Mouse (Mus musculus) cerebellum, postnatal 36 days (tissue): ENCODE data around the gene Hist1h4d.
"Not testable (repeated sequence)": the region's sequence is repeated elsewhere in the genome, so short reads cannot be mapped to it uniquely, and the experiment has no call there.

Experiments
- DNase-seq, 2 experiments: peaks; one replicate each; pipeline ENCODE4 v3.0.0; 2021 to 2022; ENCODE audit warnings: mixed read lengths in 2 of 2

Gene Hist1h4d

GRCm38 (mm10) chr13:23551146-23551834 lies 30.1 kb upstream of the Hist1h4d start, which contains the start of gene Hist1h4f:
Gene Hist1h4f (minus strand): TSS chr13:23551648.
- peak; percentile 83 to 88 for DNase-seq

- no peak for DNase-seq
These were observed 29.2 kb upstream of the Hist1h4d start for GRCm38 (mm10) chr13:23551931-23552914.

- DNase-seq: no peak
These were observed 28.4 kb upstream of the Hist1h4d start, which contains the start of gene Hist1h1d for GRCm38 (mm10) chr13:23552962-23553361. Gene Hist1h1d (plus strand): TSS chr13:23553262.

GRCm38 (mm10) chr13:23554393-23554792 lies 27.0 kb upstream of the Hist1h4d start:
- no peak for DNase-seq

DNA sequence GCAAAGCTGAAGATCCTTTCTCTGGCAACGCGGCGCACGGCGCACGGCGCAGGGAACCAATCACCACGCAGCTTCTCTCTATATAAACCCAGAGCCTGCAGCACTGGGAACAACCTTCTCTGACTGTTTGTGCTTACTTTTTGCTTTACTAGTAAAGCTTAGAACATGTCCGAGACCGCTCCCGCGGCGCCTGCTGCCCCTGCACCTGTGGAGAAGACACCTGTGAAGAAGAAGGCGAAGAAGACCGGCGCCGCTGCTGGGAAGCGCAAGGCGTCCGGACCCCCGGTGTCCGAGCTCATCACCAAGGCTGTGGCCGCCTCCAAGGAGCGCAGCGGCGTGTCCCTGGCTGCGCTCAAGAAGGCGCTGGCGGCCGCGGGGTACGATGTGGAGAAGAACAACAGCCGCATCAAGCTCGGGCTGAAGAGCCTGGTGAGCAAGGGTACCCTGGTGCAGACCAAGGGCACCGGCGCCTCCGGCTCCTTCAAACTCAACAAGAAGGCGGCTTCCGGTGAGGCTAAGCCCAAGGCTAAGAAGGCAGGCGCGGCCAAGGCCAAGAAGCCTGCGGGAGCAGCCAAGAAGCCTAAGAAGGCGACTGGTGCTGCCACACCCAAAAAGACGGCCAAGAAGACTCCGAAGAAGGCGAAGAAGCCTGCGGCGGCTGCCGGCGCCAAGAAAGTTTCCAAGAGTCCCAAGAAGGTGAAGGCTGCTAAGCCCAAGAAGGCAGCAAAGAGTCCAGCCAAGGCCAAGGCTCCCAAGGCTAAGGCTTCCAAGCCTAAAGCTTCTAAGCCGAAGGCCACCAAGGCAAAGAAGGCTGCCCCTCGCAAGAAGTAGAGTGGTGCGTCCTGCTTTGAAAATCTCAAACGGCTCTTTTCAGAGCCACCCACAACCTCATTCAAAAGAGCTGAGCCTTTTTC lies 26.2 kb upstream of the Hist1h4d start:
- peak; percentile 73 to 77 for DNase-seq

- DNase-seq: peak; percentile 43 to 67
These were observed 25.5 kb upstream of the Hist1h4d start for GRCm38 (mm10) chr13:23555839-23556416.

DNA sequence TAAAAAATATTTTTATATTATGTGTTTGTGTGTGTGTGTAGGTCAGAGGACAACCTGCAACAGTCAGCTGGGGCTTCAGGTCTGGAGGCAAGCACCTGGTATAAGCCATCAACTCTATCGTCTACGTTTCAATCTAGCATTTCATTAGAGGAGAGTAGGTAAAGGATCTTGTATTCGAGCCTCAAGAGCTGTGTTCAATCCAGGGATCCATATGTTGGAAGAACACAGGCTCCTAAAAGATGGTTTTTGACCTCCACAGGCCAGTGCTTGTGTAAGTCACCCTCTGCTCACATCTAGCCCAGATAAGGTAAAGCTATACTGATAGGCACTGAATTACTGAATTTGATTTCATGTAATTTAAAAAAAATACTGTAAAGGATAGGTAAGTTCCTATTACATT lies 24.5 kb upstream of the Hist1h4d start:
- DNase-seq: no peak

GRCm38 (mm10) chr13:23560699-23561098 lies 20.7 kb upstream of the Hist1h4d start:
- DNase-seq: not testable (repeated sequence)

DNA sequence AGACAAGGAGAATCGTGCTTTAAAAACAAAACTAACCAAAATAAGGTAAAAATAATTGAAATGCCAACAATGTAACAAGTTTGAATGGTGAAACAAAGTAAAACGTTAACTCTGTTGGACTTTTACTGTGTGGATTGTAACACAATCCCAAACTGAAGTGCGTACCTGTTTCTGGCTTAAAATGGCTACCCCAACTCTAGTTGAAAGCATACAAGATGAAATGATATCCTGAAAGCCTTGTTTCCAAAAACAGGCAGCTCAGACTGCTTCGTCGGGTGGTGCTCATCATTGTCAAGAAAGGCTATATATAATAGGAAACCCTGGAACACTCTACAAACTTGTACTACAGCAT lies 19.9 kb upstream of the Hist1h4d start:
- not testable (repeated sequence) for DNase-seq

GRCm38 (mm10) chr13:23561883-23562659 lies 19.3 kb upstream of the Hist1h4d start, which contains the start of gene Hist1h3e:
Gene Hist1h3e (minus strand): TSS chr13:23562369.
- peak; percentile 86 to 89 for DNase-seq

- peak in 1 of 2 experiments; percentile 43 for DNase-seq
These were observed 18.5 kb upstream of the Hist1h4d start for GRCm38 (mm10) chr13:23562699-23563462.

- no peak for DNase-seq
These were observed 16.9 kb upstream of the Hist1h4d start for GRCm38 (mm10) chr13:23564482-23564881.

DNA sequence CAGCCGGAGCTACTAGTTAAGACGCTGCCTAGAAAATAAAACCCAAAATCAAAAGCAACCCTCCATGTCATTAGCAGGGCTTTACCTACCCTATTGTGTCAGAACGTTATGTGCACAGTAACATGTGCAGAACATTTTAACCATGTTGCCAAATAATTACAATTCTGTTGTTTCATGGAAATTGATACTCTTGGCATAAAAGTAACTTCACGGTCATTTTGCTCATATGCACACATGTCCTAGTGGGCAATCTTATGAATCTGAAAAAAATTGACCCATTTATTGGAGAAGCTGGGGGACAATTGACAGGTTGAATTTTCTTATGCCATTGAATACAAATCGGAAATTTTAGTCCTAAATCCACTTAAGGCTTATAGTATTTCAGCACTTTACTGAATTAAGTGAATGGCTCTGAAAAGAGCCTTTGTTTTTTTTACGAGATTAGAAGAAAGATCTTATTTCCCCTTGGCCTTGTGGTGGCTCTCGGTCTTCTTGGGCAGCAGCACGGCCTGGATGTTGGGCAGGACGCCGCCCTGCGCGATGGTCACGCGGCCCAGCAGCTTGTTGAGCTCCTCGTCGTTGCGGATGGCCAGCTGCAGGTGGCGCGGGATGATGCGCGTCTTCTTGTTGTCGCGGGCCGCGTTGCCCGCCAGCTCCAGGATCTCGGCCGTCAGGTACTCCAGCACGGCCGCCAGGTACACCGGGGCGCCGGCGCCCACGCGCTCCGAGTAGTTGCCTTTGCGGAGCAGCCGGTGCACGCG lies 11.0 kb upstream of the Hist1h4d start:
- not testable (repeated sequence) for DNase-seq

- peak; percentile 52 to 73 for DNase-seq
These were observed 10.3 kb upstream of the Hist1h4d start, which contains the start of the genes Hist1h2ae and Hist1h2bg for GRCm38 (mm10) chr13:23571022-23571503. Gene Hist1h2ae (minus strand): TSS chr13:23571220. Gene Hist1h2bg (plus strand): TSS chr13:23571396.

GRCm38 (mm10) chr13:23571504-23572217 lies 9.7 kb upstream of the Hist1h4d start:
- DNase-seq: not testable (repeated sequence)

- DNase-seq: no peak
These were observed 9.0 kb upstream of the Hist1h4d start for GRCm38 (mm10) chr13:23572218-23573033.
